18 mouse cellular contexts compared by ENCODE assay signal in the genomic region with DNA sequence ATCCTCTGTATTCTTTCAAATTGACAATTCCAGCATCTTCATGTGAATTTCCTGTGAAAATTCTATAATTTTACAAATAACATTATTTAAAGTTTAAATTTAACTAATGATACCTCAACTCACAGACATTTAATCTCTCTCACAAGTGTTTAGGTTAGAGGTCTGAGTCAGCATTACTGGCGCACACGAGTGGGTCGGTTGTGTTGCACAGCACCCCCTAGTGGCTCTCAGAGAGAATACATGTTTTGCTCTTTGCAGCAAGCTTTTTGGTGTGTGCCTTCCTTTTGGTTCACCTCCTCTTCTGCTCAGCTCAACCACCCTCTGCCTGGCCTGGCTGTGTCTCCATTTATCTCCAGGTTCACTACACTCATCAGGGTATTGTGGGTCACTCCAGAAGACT.
DNase-seq lines count a peak whose midpoint lies in the region; ATAC-seq and TF ChIP-seq lines count a peak whose summit lies in the region.
"Had no signal": no experiment of that assay in that cellular context is flagged by ENCODE, and none has a peak within 500 bp of the region (broad histone marks: within the 10 kb centered on the region; RNA-seq: fewer than 3 reads in every experiment).

No protein-coding gene starts in this region.

- no peak for TF ChIP-seq EP300 in heart, postnatal 0 days (IDR thresholded peaks at IDR 0.05; ENCODE audit: low read depth)

- ATAC-seq in heart, postnatal 0 days (ENCODE audit: insufficient read depth, low read depth) = no peak
- no peak for ATAC-seq in erythroblast, adult 5-6 weeks (replicated peaks; ENCODE audit: low FRiP score, poor library complexity, severe bottlenecking)

- no peaks in the 10 kb centered on the region for H3K4me1 ChIP-seq in heart, postnatal 0 days (ENCODE audit: control insufficient read depth, insufficient read depth)
- H3K4me1 ChIP-seq in lung, adult 2 months (ENCODE audit: control insufficient read depth, insufficient read depth, low read length) = no peaks in the 10 kb centered on the region
- H3K4me1 ChIP-seq: embryonic facial prominence, embryonic 12.5 days; forebrain, embryonic 12.5 days; heart, embryonic 13.5 days; hindbrain, embryonic 15.5 days; limb, embryonic 13.5 days; stomach, embryonic 15.5 days had no signal

- no peak overlapping the region for H3K4me3 ChIP-seq in heart, postnatal 0 days (ENCODE audit: low read depth, low read length)
- H3K4me3 ChIP-seq in lung, adult 2 months (replicated peaks; ENCODE audit: extremely low read depth, low read depth, low read length) = no peak overlapping the region
- H3K4me3 ChIP-seq: embryonic facial prominence, embryonic 12.5 days; forebrain, embryonic 12.5 days; heart, embryonic 13.5 days; hindbrain, embryonic 15.5 days; limb, embryonic 13.5 days; stomach, embryonic 15.5 days had no signal

- TF ChIP-seq POLR2A in lung, adult 2 months (IDR thresholded peaks at IDR 0.05; ENCODE audit: borderline replicate concordance, extremely low read depth, low read depth, low read length) = no peak
- no peak for TF ChIP-seq POLR2A in brain, embryonic 14.5 days (IDR thresholded peaks at IDR 0.05; ENCODE audit: borderline replicate concordance, extremely low read depth, insufficient read depth, insufficient read length, poor library complexity, severe bottlenecking)

- WGBS in heart, postnatal 0 days = 57% methylated on average over 3 of the region's 3 CpGs
- 70% methylated on average over 3 of the region's 3 CpGs for WGBS in lung, adult 2 months

- H3K27me3 ChIP-seq in heart, postnatal 0 days (ENCODE audit: control insufficient read depth, insufficient read depth, low read length) = no peaks in the 10 kb centered on the region
- H3K27me3 ChIP-seq: embryonic facial prominence, embryonic 12.5 days; forebrain, embryonic 12.5 days; heart, embryonic 13.5 days; hindbrain, embryonic 15.5 days; limb, embryonic 13.5 days; stomach, embryonic 15.5 days had no signal

- 0 out of 2 replicates have a peak, but pooled peaks have one; percentile 7 for TF ChIP-seq CTCF in heart, postnatal 0 days (IDR thresholded peaks at IDR 0.05; ENCODE audit: low read depth)
- peak; percentile 34; the same call in 1 of the 2 replicates for TF ChIP-seq CTCF in lung, adult 2 months (IDR thresholded peaks at IDR 0.05; ENCODE audit: insufficient read depth, low read length)
- TF ChIP-seq CTCF in brain, embryonic 14.5 days (IDR thresholded peaks at IDR 0.05; ENCODE audit: borderline replicate concordance, extremely low read depth, insufficient read depth, insufficient read length) = peak; percentile 32; the same call in 1 of the 2 replicates

- H3K9me3 ChIP-seq in heart, postnatal 0 days (replicated peaks; ENCODE audit: control insufficient read depth, low read length) = no peaks in the 10 kb centered on the region
- H3K9me3 ChIP-seq: hindbrain, embryonic 15.5 days; stomach, embryonic 15.5 days had no signal

- H3K27ac ChIP-seq in heart, postnatal 0 days (ENCODE audit: low read depth) = no peak overlapping the region
- H3K27ac ChIP-seq: embryonic facial prominence, embryonic 12.5 days; forebrain, embryonic 12.5 days; heart, embryonic 13.5 days; hindbrain, embryonic 15.5 days; limb, embryonic 13.5 days; stomach, embryonic 15.5 days had no signal

- intact Hi-C loops in heart, postnatal 36 days (cut with DNase I) = no loop called here

- no peaks in the 10 kb centered on the region for H3K36me3 ChIP-seq in heart, postnatal 0 days (replicated peaks; ENCODE audit: control insufficient read depth, insufficient read depth, low read length)
- H3K36me3 ChIP-seq: embryonic facial prominence, embryonic 12.5 days; forebrain, embryonic 12.5 days; heart, embryonic 13.5 days; hindbrain, embryonic 15.5 days; limb, embryonic 13.5 days; stomach, embryonic 15.5 days had no signal

- H3K4me2 ChIP-seq in heart, postnatal 0 days (ENCODE audit: low read depth, low read length) = no peak overlapping the region
- H3K4me2 ChIP-seq: embryonic facial prominence, embryonic 12.5 days; forebrain, embryonic 12.5 days; heart, embryonic 13.5 days; hindbrain, embryonic 15.5 days; limb, embryonic 13.5 days; stomach, embryonic 15.5 days had no signal

- H3K9ac ChIP-seq in heart, postnatal 0 days (replicated peaks; ENCODE audit: low read depth, low read length) = no peak overlapping the region
- H3K9ac ChIP-seq: embryonic facial prominence, embryonic 12.5 days; forebrain, embryonic 12.5 days; heart, embryonic 13.5 days; hindbrain, embryonic 15.5 days; limb, embryonic 13.5 days; stomach, embryonic 15.5 days had no signal

- no peak for DNase-seq in heart, postnatal 0 days (ENCODE audit: low spot score)
- no peak for DNase-seq in heart, postnatal 36 days
- no peak for DNase-seq in lung, adult 2 months
- DNase-seq in lung, postnatal 4 days = no peak
- DNase-seq in ES-CJ7 (ENCODE audit: low read depth, low spot score) = peak; percentile 27
- no peak for DNase-seq in brain, embryonic 14.5 days (ENCODE audit: low read depth)
- DNase-seq in right cerebral cortex, postnatal 4 days = no peak
- DNase-seq: cerebellum, adult 9-11 months; kidney, postnatal 25 days; layer of hippocampus, postnatal 36 days; right cerebral cortex, postnatal 25 days had no signal
